In genomic region chr7:3601119-3601518, GRCm38 (mm10) we compare ENCODE assay signal across 9 mouse cellular contexts. TPM values are rescaled to one million over a fixed set of nuclear protein-coding genes. Genes with fewer than 3 reads are reported as not detected.
A peak's percentile ranks its signal among the peaks of the same experiment; 100 is the strongest.
DNase-seq lines count a peak whose midpoint lies in the region; ATAC-seq and TF ChIP-seq lines count a peak whose summit lies in the region.
"Had no signal": no experiment of that assay in that cellular context is flagged by ENCODE, and none has a peak within 500 bp of the region (broad histone marks: within the 10 kb centered on the region; RNA-seq: fewer than 3 reads in every experiment).

No protein-coding gene starts in this region.

- H3K36me3 ChIP-seq in hindbrain, embryonic 12.5 days: no peaks in the 10 kb centered on the region
- H3K36me3 ChIP-seq: limb, embryonic 15.5 days had no signal

- peak; percentile 33; the same call in 1 of the 2 replicates for TF ChIP-seq CTCF in cerebellum, adult 2 months (IDR thresholded peaks at IDR 0.05; ENCODE audit: borderline replicate concordance, insufficient read depth, low read depth, low read length)

- no peak overlapping the region for H3K9ac ChIP-seq in hindbrain, embryonic 12.5 days
- H3K9ac ChIP-seq: limb, embryonic 15.5 days had no signal

- H3K4me1 ChIP-seq in cerebellum, adult 2 months (ENCODE audit: control insufficient read depth, insufficient read depth, low read length): no peaks in the 10 kb centered on the region
- H3K4me1 ChIP-seq in hindbrain, embryonic 12.5 days: no peaks in the 10 kb centered on the region
- H3K4me1 ChIP-seq: limb, embryonic 15.5 days had no signal

- no peaks in the 10 kb centered on the region for H3K9me3 ChIP-seq in hindbrain, embryonic 12.5 days (replicated peaks)
- H3K9me3 ChIP-seq: limb, embryonic 15.5 days had no signal

- H3K27me3 ChIP-seq in cerebellum, adult 2 months (ENCODE audit: control insufficient read depth, insufficient read depth, low read length): no peaks in the 10 kb centered on the region
- H3K27me3 ChIP-seq in hindbrain, embryonic 12.5 days: no peaks in the 10 kb centered on the region
- H3K27me3 ChIP-seq: limb, embryonic 15.5 days had no signal

- no peak overlapping the region for H3K4me2 ChIP-seq in hindbrain, embryonic 12.5 days (replicated peaks)
- H3K4me2 ChIP-seq: limb, embryonic 15.5 days had no signal

- H3K27ac ChIP-seq in cerebellum, adult 2 months (ENCODE audit: insufficient read depth, low read length): no peak overlapping the region
- no peak overlapping the region for H3K27ac ChIP-seq in hindbrain, embryonic 12.5 days
- H3K27ac ChIP-seq: limb, embryonic 15.5 days had no signal

- no peak for TF ChIP-seq POLR2A in cerebellum, adult 2 months (IDR thresholded peaks at IDR 0.05; ENCODE audit: borderline replicate concordance, insufficient read depth, low read length)

- ATAC-seq in cerebellum, adult (ENCODE audit: insufficient number of reproducible peaks, low FRiP score, low TSS enrichment): no peak
- ATAC-seq in erythroblast, adult 5-6 weeks (replicated peaks; ENCODE audit: low FRiP score, poor library complexity, severe bottlenecking): peak; percentile 73; the same call in 1 of the 2 replicates
- peak; percentile 32; the same call in 1 of the 2 replicates for ATAC-seq in hindbrain, embryonic 12.5 days (ENCODE audit: low FRiP score)
- peak; percentile 94 for ATAC-seq in megakaryocyte progenitor cell, adult 5-6 weeks (replicated peaks; ENCODE audit: poor library complexity)

- peak; percentile 38 to 42 for DNase-seq in cerebellum, adult 2 months
- peak; percentile 86 for DNase-seq in adipocyte (ENCODE audit: low spot score)
- peak; percentile 65 for DNase-seq in layer of hippocampus, adult 9-11 months
- peak; percentile 78 to 80 for DNase-seq in right cerebral cortex, adult 2 months (ENCODE audit: low spot score in 2 of 2)

- H3K4me3 ChIP-seq in cerebellum, adult 2 months (replicated peaks; ENCODE audit: insufficient read depth, low read depth, low read length): no peak overlapping the region
- no peak overlapping the region for H3K4me3 ChIP-seq in hindbrain, embryonic 12.5 days
- H3K4me3 ChIP-seq: limb, embryonic 15.5 days had no signal

- whole genome bisulfite sequencing in cerebellum, adult 2 months: 0% methylated on average over 4 of the region's 4 CpGs
- WGBS in hindbrain, embryonic 12.5 days: 17% methylated on average over 4 of the region's 4 CpGs

RNA-seq across cellular contexts. Expression of gene Oscar, which starts 14.8 kb away (rescaled TPM):
- 2.6 and 2.7 TPM in 2 replicates for polyA plus RNA-seq in cerebellum, adult 2 months (2012; rRNA removed)
- total RNA-seq in erythroblast, adult 5-6 weeks (2015; ENCODE audit: low replicate concordance): not detected in 2 replicates
- total RNA-seq in erythroblast, adult 5-6 weeks (2017; ENCODE audit: low replicate concordance): not detected in 2 replicates
- polyA plus RNA-seq in hindbrain, embryonic 12.5 days (2016; fragmentation: Nextera tagmentation; extraction: Ambion mirVana): 0.21 and 0.27 TPM in 2 replicates
- 0.22 TPM in 1 of 2 replicates, not detected in the other for total RNA-seq in megakaryocyte progenitor cell, adult 5-6 weeks (2015)
- total RNA-seq in megakaryocyte progenitor cell, adult 5-6 weeks (2017): not detected in 2 replicates

RNA-seq across cellular contexts. Expression of gene Ndufa3, which starts 16.1 kb away (rescaled TPM):
- 426 and 441 TPM in 2 replicates for polyA plus RNA-seq in cerebellum, adult 2 months (2012; rRNA removed)
- total RNA-seq in erythroblast, adult 5-6 weeks (2015; ENCODE audit: low replicate concordance): 136 and 146 TPM in 2 replicates
- 46.0 and 54.0 TPM in 2 replicates for total RNA-seq in erythroblast, adult 5-6 weeks (2017; ENCODE audit: low replicate concordance)
- 267 and 378 TPM in 2 replicates for polyA plus RNA-seq in hindbrain, embryonic 12.5 days (2016; fragmentation: Nextera tagmentation; extraction: Ambion mirVana)
- total RNA-seq in megakaryocyte progenitor cell, adult 5-6 weeks (2015): 273 and 300 TPM in 2 replicates
- total RNA-seq in megakaryocyte progenitor cell, adult 5-6 weeks (2017): 219 and 232 TPM in 2 replicates

RNA-seq across cellular contexts. Expression of gene Tfpt, which starts 28.6 kb away (rescaled TPM):
- polyA plus RNA-seq in cerebellum, adult 2 months (2012; rRNA removed): 33.2 and 34.5 TPM in 2 replicates
- 4.2 and 4.6 TPM in 2 replicates for total RNA-seq in erythroblast, adult 5-6 weeks (2015; ENCODE audit: low replicate concordance)
- total RNA-seq in erythroblast, adult 5-6 weeks (2017; ENCODE audit: low replicate concordance): 15.4 and 15.5 TPM in 2 replicates
- polyA plus RNA-seq in hindbrain, embryonic 12.5 days (2016; fragmentation: Nextera tagmentation; extraction: Ambion mirVana): 38.1 and 45.0 TPM in 2 replicates
- total RNA-seq in megakaryocyte progenitor cell, adult 5-6 weeks (2015): 16.8 and 31.8 TPM in 2 replicates
- total RNA-seq in megakaryocyte progenitor cell, adult 5-6 weeks (2017): 34.4 and 44.2 TPM in 2 replicates

RNA-seq across cellular contexts. Expression of gene Prpf31, which starts 28.7 kb away (rescaled TPM):
- 70.9 and 79.1 TPM in 2 replicates for polyA plus RNA-seq in cerebellum, adult 2 months (2012; rRNA removed)
- total RNA-seq in erythroblast, adult 5-6 weeks (2015; ENCODE audit: low replicate concordance): 8.8 and 10.4 TPM in 2 replicates
- total RNA-seq in erythroblast, adult 5-6 weeks (2017; ENCODE audit: low replicate concordance): 9.5 and 16.4 TPM in 2 replicates
- 114 and 115 TPM in 2 replicates for polyA plus RNA-seq in hindbrain, embryonic 12.5 days (2016; fragmentation: Nextera tagmentation; extraction: Ambion mirVana)
- total RNA-seq in megakaryocyte progenitor cell, adult 5-6 weeks (2015): 33.0 and 37.3 TPM in 2 replicates
- total RNA-seq in megakaryocyte progenitor cell, adult 5-6 weeks (2017): 113 and 130 TPM in 2 replicates

RNA-seq across cellular contexts. Expression of gene Cnot3, which starts 43.9 kb away (rescaled TPM):
- polyA plus RNA-seq in cerebellum, adult 2 months (2012; rRNA removed): 60.9 and 61.1 TPM in 2 replicates
- total RNA-seq in erythroblast, adult 5-6 weeks (2015; ENCODE audit: low replicate concordance): 80.9 and 94.9 TPM in 2 replicates
- total RNA-seq in erythroblast, adult 5-6 weeks (2017; ENCODE audit: low replicate concordance): 15.2 and 20.4 TPM in 2 replicates
- 58.1 and 59.3 TPM in 2 replicates for polyA plus RNA-seq in hindbrain, embryonic 12.5 days (2016; fragmentation: Nextera tagmentation; extraction: Ambion mirVana)
- 114 and 122 TPM in 2 replicates for total RNA-seq in megakaryocyte progenitor cell, adult 5-6 weeks (2015)
- total RNA-seq in megakaryocyte progenitor cell, adult 5-6 weeks (2017): 20.0 and 25.3 TPM in 2 replicates
